43 mouse cellular contexts compared by ENCODE assay signal in genomic region chrX:21695687-21696086, GRCm38 (mm10). TPM values are rescaled to one million over a fixed set of nuclear protein-coding genes. Genes with fewer than 3 reads are reported as not detected.
DNase-seq lines count a peak whose midpoint lies in the region; ATAC-seq and TF ChIP-seq lines count a peak whose summit lies in the region.
"Had no signal": no experiment of that assay in that cellular context is flagged by ENCODE, and none has a peak within 500 bp of the region (broad histone marks: within the 10 kb centered on the region; RNA-seq: fewer than 3 reads in every experiment).

No protein-coding gene starts in this region.

- no peak for TF ChIP-seq POLR2A in CH12.LX (IDR thresholded peaks at IDR 0.05; ENCODE audit: low read depth, low read length)

- no peaks in the 10 kb centered on the region for H3K9me3 ChIP-seq in lung, postnatal 0 days (ENCODE audit: low read length)
- H3K9me3 ChIP-seq in CH12.LX (replicated peaks; ENCODE audit: low read length), result no peaks in the 10 kb centered on the region
- H3K9me3 ChIP-seq in stomach, postnatal 0 days (ENCODE audit: control insufficient read depth, low read length), result no peaks in the 10 kb centered on the region
- H3K9me3 ChIP-seq in midbrain, postnatal 0 days (ENCODE audit: low read length), result no peaks in the 10 kb centered on the region
- H3K9me3 ChIP-seq: embryonic facial prominence, embryonic 15.5 days; forebrain, embryonic 13.5 days; G1E; heart, embryonic 10.5 days; heart, embryonic 15.5 days; kidney, embryonic 15.5 days; limb, embryonic 13.5 days; midbrain, embryonic 10.5 days; midbrain, embryonic 15.5 days had no signal

- no peak for TF ChIP-seq CTCF in lung, postnatal 0 days (IDR thresholded peaks at IDR 0.05)
- TF ChIP-seq CTCF in CH12.LX (conservative IDR thresholded peaks at IDR 0.05 in 1 of 2, IDR thresholded peaks at IDR 0.05 in 1 of 2; ENCODE audit: low read depth in 2 of 2, low read length in 2 of 2), result no peak
- no peak for TF ChIP-seq CTCF in stomach, postnatal 0 days (IDR thresholded peaks at IDR 0.05; ENCODE audit: low read depth)
- TF ChIP-seq CTCF in midbrain, postnatal 0 days (IDR thresholded peaks at IDR 0.05), result no peak

- TF ChIP-seq EP300 in lung, postnatal 0 days (IDR thresholded peaks at IDR 0.05), result no peak
- no peak for TF ChIP-seq EP300 in CH12.LX (IDR thresholded peaks at IDR 0.05; ENCODE audit: low read length)
- TF ChIP-seq EP300 in stomach, postnatal 0 days (optimal IDR thresholded peaks at IDR 0.05), result no peak

- no peak overlapping the region for H3K4me3 ChIP-seq in lung, postnatal 0 days (ENCODE audit: low read depth, low read length)
- H3K4me3 ChIP-seq in CH12.LX (replicated peaks in 1 of 3; ENCODE audit: low read depth in 2 of 3, low read length in 2 of 3, poor library complexity in 1 of 3), result no peak overlapping the region
- H3K4me3 ChIP-seq in stomach, postnatal 0 days (ENCODE audit: low read depth, low read length), result no peak overlapping the region
- H3K4me3 ChIP-seq in midbrain, postnatal 0 days (ENCODE audit: low read depth, low read length), result no peak overlapping the region
- H3K4me3 ChIP-seq: embryonic facial prominence, embryonic 15.5 days; forebrain, embryonic 13.5 days; heart, embryonic 10.5 days; heart, embryonic 15.5 days; kidney, embryonic 15.5 days; left cerebral cortex, adult 2 months; limb, embryonic 13.5 days; midbrain, embryonic 10.5 days; midbrain, embryonic 15.5 days had no signal

- no peak overlapping the region for H3K4me2 ChIP-seq in lung, postnatal 0 days (replicated peaks; ENCODE audit: low read depth, low read length)
- H3K4me2 ChIP-seq in CH12.LX (ENCODE audit: insufficient read depth, low read depth, poor library complexity, severe bottlenecking), result peak overlapping the region; percentile 36; the same call in 1 of the 2 replicates
- H3K4me2 ChIP-seq in stomach, postnatal 0 days (replicated peaks; ENCODE audit: low read depth), result no peak overlapping the region
- H3K4me2 ChIP-seq in midbrain, postnatal 0 days (ENCODE audit: low read depth, low read length, poor library complexity, severe bottlenecking), result no peak overlapping the region
- H3K4me2 ChIP-seq: embryonic facial prominence, embryonic 15.5 days; forebrain, embryonic 13.5 days; heart, embryonic 15.5 days; kidney, embryonic 15.5 days; limb, embryonic 13.5 days; liver, embryonic 11.5 days; midbrain, embryonic 15.5 days had no signal

- H3K79me2 ChIP-seq in CH12.LX (replicated peaks; ENCODE audit: control insufficient read depth, extremely low read depth, insufficient read depth, poor library complexity, severe bottlenecking), result no peaks in the 10 kb centered on the region

- no peaks in the 10 kb centered on the region for H3K4me1 ChIP-seq in lung, postnatal 0 days (ENCODE audit: insufficient read depth, low read depth, low read length)
- no peaks in the 10 kb centered on the region for H3K4me1 ChIP-seq in CH12.LX (ENCODE audit: control insufficient read depth in 1 of 2, insufficient read depth in 2 of 2)
- H3K4me1 ChIP-seq in stomach, postnatal 0 days (replicated peaks; ENCODE audit: control insufficient read depth, insufficient read depth), result no peaks in the 10 kb centered on the region
- no peaks in the 10 kb centered on the region for H3K4me1 ChIP-seq in midbrain, postnatal 0 days (ENCODE audit: insufficient read depth, low read length)
- H3K4me1 ChIP-seq: embryonic facial prominence, embryonic 15.5 days; forebrain, embryonic 13.5 days; heart, embryonic 10.5 days; heart, embryonic 15.5 days; kidney, embryonic 15.5 days; limb, embryonic 13.5 days; midbrain, embryonic 10.5 days; midbrain, embryonic 15.5 days had no signal

- no peak overlapping the region for H3K27ac ChIP-seq in lung, postnatal 0 days (ENCODE audit: low read length)
- no peak overlapping the region for H3K27ac ChIP-seq in CH12.LX (ENCODE audit: insufficient read depth, low read depth)
- H3K27ac ChIP-seq in stomach, postnatal 0 days (replicated peaks), result no peak overlapping the region
- no peak overlapping the region for H3K27ac ChIP-seq in midbrain, postnatal 0 days (ENCODE audit: low read depth, low read length)
- H3K27ac ChIP-seq: embryonic facial prominence, embryonic 15.5 days; forebrain, embryonic 13.5 days; heart, embryonic 10.5 days; heart, embryonic 15.5 days; kidney, embryonic 15.5 days; left cerebral cortex, adult 2 months; limb, embryonic 13.5 days; midbrain, embryonic 10.5 days; midbrain, embryonic 15.5 days had no signal

- 57% methylated on average over 3 of the region's 3 CpGs for WGBS in lung, postnatal 0 days
- WGBS in stomach, postnatal 0 days, result 69% methylated on average over 3 of the region's 3 CpGs
- WGBS in midbrain, postnatal 0 days, result 89% methylated on average over 3 of the region's 3 CpGs

- in situ Hi-C loops in CH12.LX (cut with MboI; ENCODE audit: low pct_ligation_motif_present, low pct_unique_long_range_greater_than_20kb, low sequenced_read_pairs), result no loop called here

- peak; percentile 65 for ATAC-seq in lung, postnatal 0 days
- ATAC-seq in stomach, postnatal 0 days (ENCODE audit: low FRiP score, low TSS enrichment), result peak; percentile 54; the same call in 1 of the 2 replicates
- no peak for ATAC-seq in midbrain, postnatal 0 days (ENCODE audit: low FRiP score)
- ATAC-seq: forebrain, embryonic 13.5 days; hindbrain, embryonic 16.5 days; midbrain, embryonic 15.5 days; Patski had no signal

- dilution Hi-C loops in CH12.LX (cut with MboI; ENCODE audit: extremely low pct_ligation_motif_present, extremely low pct_unique_long_range_greater_than_20kb, low sequenced_read_pairs), result no loop called here

- H3K9ac ChIP-seq in lung, postnatal 0 days (replicated peaks; ENCODE audit: low read depth), result no peak overlapping the region
- H3K9ac ChIP-seq in CH12.LX (ENCODE audit: insufficient read depth, low read depth), result no peak overlapping the region
- no peak overlapping the region for H3K9ac ChIP-seq in stomach, postnatal 0 days (ENCODE audit: low read length)
- no peak overlapping the region for H3K9ac ChIP-seq in midbrain, postnatal 0 days (replicated peaks; ENCODE audit: low read length, poor library complexity, severe bottlenecking)
- H3K9ac ChIP-seq: embryonic facial prominence, embryonic 15.5 days; forebrain, embryonic 13.5 days; heart, embryonic 15.5 days; kidney, embryonic 15.5 days; limb, embryonic 13.5 days; midbrain, embryonic 15.5 days had no signal

- H3K36me3 ChIP-seq in lung, postnatal 0 days (ENCODE audit: insufficient read depth, low read length), result no peaks in the 10 kb centered on the region
- H3K36me3 ChIP-seq in CH12.LX (replicated peaks in 1 of 2; ENCODE audit: control insufficient read depth in 1 of 2, insufficient read depth in 1 of 2, low read length in 1 of 2), result no peaks in the 10 kb centered on the region
- H3K36me3 ChIP-seq in stomach, postnatal 0 days (ENCODE audit: control insufficient read depth, insufficient read depth, low read length), result no peaks in the 10 kb centered on the region
- H3K36me3 ChIP-seq in midbrain, postnatal 0 days (ENCODE audit: insufficient read depth, low read length), result no peaks in the 10 kb centered on the region
- H3K36me3 ChIP-seq: embryonic facial prominence, embryonic 15.5 days; G1E; heart, embryonic 10.5 days; heart, embryonic 15.5 days; kidney, embryonic 15.5 days; limb, embryonic 13.5 days; midbrain, embryonic 10.5 days; midbrain, embryonic 15.5 days had no signal

- DNase-seq in lung, postnatal 0 days (ENCODE audit: low spot score), result peak; percentile 52
- DNase-seq in lung, postnatal 14 days, result no peak
- DNase-seq in CH12.LX (ENCODE audit: extremely low read depth) (no peak), adipocyte (ENCODE audit: low spot score) (peak; percentile 5)
- DNase-seq in stomach, postnatal 0 days (ENCODE audit: low spot score), result peak; percentile 27
- no peak for DNase-seq in midbrain, postnatal 0 days (ENCODE audit: low spot score)
- DNase-seq: adrenal gland, postnatal 36 days; cerebellum, adult 18-20 months; cerebellum, postnatal 10 days; gastrocnemius, postnatal 10 days; kidney, adult 18-20 months; kidney, postnatal 25 days; right cerebral cortex, adult 18-20 months; right cerebral cortex, postnatal 4 days; thymus, postnatal 4 days had no signal

- no peak for TF ChIP-seq RAD21 in CH12.LX (IDR thresholded peaks at IDR 0.05; ENCODE audit: low read depth, low read length)

- no peaks in the 10 kb centered on the region for H3K27me3 ChIP-seq in lung, postnatal 0 days (replicated peaks; ENCODE audit: insufficient read depth, low read length)
- no peaks in the 10 kb centered on the region for H3K27me3 ChIP-seq in CH12.LX (replicated peaks)
- H3K27me3 ChIP-seq in stomach, postnatal 0 days (ENCODE audit: control insufficient read depth, insufficient read depth, low read length), result no peaks in the 10 kb centered on the region
- H3K27me3 ChIP-seq in midbrain, postnatal 0 days (ENCODE audit: insufficient read depth, low read length), result no peaks in the 10 kb centered on the region
- H3K27me3 ChIP-seq: embryonic facial prominence, embryonic 15.5 days; forebrain, embryonic 13.5 days; heart, embryonic 15.5 days; kidney, embryonic 15.5 days; limb, embryonic 13.5 days; midbrain, embryonic 15.5 days had no signal

TF ChIP-seq in CH12.LX, 34 proteins besides CTCF, POLR2A, EP300 and RAD21:
- peak; percentile 51; the same call in 1 of the 2 replicates for TF ChIP-seq ELF1 (IDR thresholded peaks at IDR 0.05; ENCODE audit: low read depth, low read length)
- TF ChIP-seq ETS1 (conservative IDR thresholded peaks at IDR 0.05; ENCODE audit: low read depth, low read length), result no peak
- 0 out of 2 replicates have a peak, but pooled peaks have one; percentile 13 for TF ChIP-seq BHLHE40 (IDR thresholded peaks at IDR 0.05; ENCODE audit: low read depth, low read length)
- TF ChIP-seq PAX5 (IDR thresholded peaks at IDR 0.05; ENCODE audit: low read length), result no peak
- TF ChIP-seq SIN3A (IDR thresholded peaks at IDR 0.05; ENCODE audit: low read length), result no peak
- TF ChIP-seq IRF4 (IDR thresholded peaks at IDR 0.05; ENCODE audit: low read depth, low read length), result peak; percentile 51; the same call in 1 of the 2 replicates

RNA-seq across cellular contexts. Expression of gene Slc6a14, which starts 19.0 kb away (rescaled TPM):
- polyA plus RNA-seq in lung, postnatal 0 days (2015; fragmentation: Nextera tagmentation; extraction: Ambion mirVana), result 73.0 and 85.9 TPM in 2 replicates
- total RNA-seq in CH12.LX (2012; rRNA removed) (not detected in 2 replicates), CH12.LX (2014; rRNA removed) (not detected in 2 replicates)
- polyA plus RNA-seq in CH12.LX (2012; ENCODE audit: insufficient read length, low read depth), result not detected in 2 replicates
- 1.8 and 4.5 TPM in 2 replicates for polyA plus RNA-seq in stomach, postnatal 0 days (2015; fragmentation: Nextera tagmentation; extraction: Ambion mirVana)
- total RNA-seq in midbrain, postnatal 0 days (2014; rRNA removed), result 0.05 and 0.09 TPM in 2 replicates
- 0.06 and 0.07 TPM in 2 replicates for polyA plus RNA-seq in midbrain, postnatal 0 days (2015; fragmentation: Nextera tagmentation; extraction: Ambion mirVana)
- total RNA-seq: common myeloid progenitor, adult 5-6 weeks; G1E; gastrocnemius, postnatal 10 days; granulocyte monocyte progenitor cell, adult 5-6 weeks; layer of hippocampus, adult 18-20 months; layer of hippocampus, postnatal 10 days; left cerebral cortex, adult 2 months; left cerebral cortex, postnatal 36 days; megakaryocyte progenitor cell, adult 5-6 weeks had no signal
- polyA plus RNA-seq: C2C12; forebrain, embryonic 13.5 days; G1E; heart, embryonic 10.5 days; hindbrain, embryonic 16.5 days; liver, embryonic 16.5 days; midbrain, embryonic 10.5 days; midbrain, embryonic 15.5 days; Patski had no signal

RNA-seq across cellular contexts. Expression of gene Gm28269, which starts 49.2 kb away (rescaled TPM):
- 0.31 TPM in 1 of 2 replicates, not detected in the other for polyA plus RNA-seq in lung, postnatal 0 days (2015; fragmentation: Nextera tagmentation; extraction: Ambion mirVana)
- total RNA-seq in CH12.LX (2012; rRNA removed) (not detected in 2 replicates), CH12.LX (2014; rRNA removed) (not detected in 2 replicates)
- polyA plus RNA-seq in CH12.LX (2012; ENCODE audit: insufficient read length, low read depth), result not detected in 2 replicates
- polyA plus RNA-seq in stomach, postnatal 0 days (2015; fragmentation: Nextera tagmentation; extraction: Ambion mirVana), result not detected in 2 replicates
- not detected in 2 replicates for total RNA-seq in midbrain, postnatal 0 days (2014; rRNA removed)
- polyA plus RNA-seq in midbrain, postnatal 0 days (2015; fragmentation: Nextera tagmentation; extraction: Ambion mirVana), result not detected in 2 replicates
- total RNA-seq: adrenal gland, postnatal 36 days; common myeloid progenitor, adult 5-6 weeks; G1E; gastrocnemius, postnatal 10 days; granulocyte monocyte progenitor cell, adult 5-6 weeks; heart, postnatal 25 days; layer of hippocampus, adult 18-20 months; layer of hippocampus, postnatal 10 days; left cerebral cortex, adult 2 months; left cerebral cortex, postnatal 36 days; megakaryocyte progenitor cell, adult 5-6 weeks; neutrophil, adult 5-6 weeks had no signal
- polyA plus RNA-seq: brain, embryonic 14.5 days; C2C12; embryonic facial prominence, embryonic 15.5 days; forebrain, embryonic 13.5 days; G1E; heart, embryonic 10.5 days; heart, embryonic 15.5 days; hindbrain, embryonic 11.5 days; hindbrain, embryonic 16.5 days; intestine, embryonic 14.5 days; kidney, embryonic 15.5 days; limb, embryonic 13.5 days; liver, embryonic 11.5 days; liver, embryonic 16.5 days; midbrain, embryonic 10.5 days; midbrain, embryonic 15.5 days; neural tube, embryonic 11.5 days; Patski; thymus, postnatal 0 days had no signal

Comparison
In these comparisons a context has a peak if more than half of its experiments do, and no peak if none do; other contexts are left out.
1. DNase-seq: peak in lung, postnatal 0 days (single experiment), adipocyte (single experiment) and stomach, postnatal 0 days (single experiment); none in lung, postnatal 14 days (single experiment), CH12.LX (single experiment) and midbrain, postnatal 0 days (single experiment).
2. RNA of gene Slc6a14, which starts 19.0 kb away (polyA plus RNA-seq): 73.0 to 85.9 TPM in lung, postnatal 0 days; 1.8 to 4.5 TPM in stomach, postnatal 0 days, 0.06 to 0.07 TPM in midbrain, postnatal 0 days and not detected in CH12.LX; every median in the first group is over 10 times any median in the second.